Mouse (Mus musculus): ENCODE data around the gene Olfr1167. TPM values are rescaled to one million over a fixed set of nuclear protein-coding genes. Genes with fewer than 3 reads are reported as not detected.
"Not testable (repeated sequence)": the region's sequence is repeated elsewhere in the genome, so short reads cannot be mapped to it uniquely, and the experiment has no call there.

Olfr1167 gene
- polyA plus RNA-seq (2012; rRNA removed) (not detected in 2 replicates), polyA plus RNA-seq (2014; fragmentation: Nextera tagmentation; extraction: Ambion mirVana) (not detected in 2 replicates)

GRCm38 (mm10) chr2:88155093-88155492 lies at the start of gene Olfr1167:
Gene Olfr1167, minus strand, starts transcription at chr2:88155193.
- H3K27me3 ChIP-seq (ENCODE audit: control insufficient read depth, insufficient read depth, low read length); H3K9ac ChIP-seq (ENCODE audit: low read depth, low read length, severe bottlenecking); H3K27ac ChIP-seq (replicated peaks; ENCODE audit: low read depth, low read length); ATAC-seq (ENCODE audit: low FRiP score, low read depth); H3K4me2 ChIP-seq (replicated peaks; ENCODE audit: low read depth, low read length, severe bottlenecking); H3K36me3 ChIP-seq (ENCODE audit: control insufficient read depth, insufficient read depth, low read length); DNase-seq (ENCODE audit: low spot score); H3K4me1 ChIP-seq (ENCODE audit: control insufficient read depth, insufficient read depth, low read length); H3K9me3 ChIP-seq (ENCODE audit: control insufficient read depth, low read length); H3K4me3 ChIP-seq (replicated peaks; ENCODE audit: low read length): not testable (repeated sequence)
- 90% methylated on average over 1 of the region's 1 CpGs for WGBS

- no peak within 1 kb of the TSS for H3K4me2 ChIP-seq (replicated peaks; ENCODE audit: low read depth, low read length, severe bottlenecking)
- DNase-seq (ENCODE audit: low spot score) = no peak
- WGBS = 84% methylated on average over 2 of the region's 2 CpGs
- no peaks in the 10 kb centered on the region for H3K27me3 ChIP-seq (ENCODE audit: control insufficient read depth, insufficient read depth, low read length)
- H3K4me3 ChIP-seq (replicated peaks; ENCODE audit: low read length) = no peak within 1 kb of the TSS
- H3K4me1 ChIP-seq (ENCODE audit: control insufficient read depth, insufficient read depth, low read length) = no peaks in the 10 kb centered on the region
- no peaks in the 10 kb centered on the region for H3K36me3 ChIP-seq (ENCODE audit: control insufficient read depth, insufficient read depth, low read length)
- no peaks in the 10 kb centered on the region for H3K9me3 ChIP-seq (ENCODE audit: control insufficient read depth, low read length)
- H3K27ac ChIP-seq (replicated peaks; ENCODE audit: low read depth, low read length) = no peak within 1 kb of the TSS
- ATAC-seq (ENCODE audit: low FRiP score, low read depth) = no peak
- TF ChIP-seq POLR2A (IDR thresholded peaks at IDR 0.05; ENCODE audit: borderline replicate concordance, extremely low read depth, insufficient read depth, insufficient read length) = no peak
- no peak within 1 kb of the TSS for H3K9ac ChIP-seq (ENCODE audit: low read depth, low read length, severe bottlenecking)
Observed at GRCm38 (mm10) chr2:88181580-88181979, 26.6 kb upstream of the Olfr1167 start, which contains the start of gene Olfr1168. Gene Olfr1168, plus strand, starts transcription at chr2:88181880.

- Histone ChIP-seq H3K27ac (replicated peaks; ENCODE audit: low read depth, low read length) (no peak within 1 kb of the TSS), H3K27me3 (ENCODE audit: control insufficient read depth, insufficient read depth, low read length) (no peaks in the 10 kb centered on the region), H3K4me1 (ENCODE audit: control insufficient read depth, insufficient read depth, low read length) (no peaks in the 10 kb centered on the region), H3K9ac (ENCODE audit: low read depth, low read length, severe bottlenecking) (no peak within 1 kb of the TSS), H3K9me3 (ENCODE audit: control insufficient read depth, low read length) (no peaks in the 10 kb centered on the region), H3K4me3 (replicated peaks; ENCODE audit: low read length) (no peak within 1 kb of the TSS), H3K4me2 (replicated peaks; ENCODE audit: low read depth, low read length, severe bottlenecking) (no peak within 1 kb of the TSS), H3K36me3 (ENCODE audit: control insufficient read depth, insufficient read depth, low read length) (no peaks in the 10 kb centered on the region)
- ATAC-seq (ENCODE audit: low FRiP score, low read depth) (no peak), DNase-seq (ENCODE audit: low spot score) (no peak)
- 95% methylated on average over 1 of the region's 1 CpGs for WGBS
- no peak for TF ChIP-seq POLR2A (IDR thresholded peaks at IDR 0.05; ENCODE audit: borderline replicate concordance, extremely low read depth, insufficient read depth, insufficient read length)
Observed at GRCm38 (mm10) chr2:88128172-88128571, 26.8 kb downstream of the Olfr1167 start, which contains the start of gene Olfr1166. Gene Olfr1166, minus strand, starts transcription at chr2:88128272.

Other genes starting within 250 kb of the Olfr1167 start
- gene Olfr1155, start 210.1 kb downstream of the Olfr1167 start, polyA plus RNA-seq (2012; rRNA removed) = not detected in 2 replicates
- gene Olfr1155, start 210.1 kb downstream of the Olfr1167 start, polyA plus RNA-seq (2014; fragmentation: Nextera tagmentation; extraction: Ambion mirVana) = not detected in 2 replicates
- gene Olfr1156, start 202.1 kb downstream of the Olfr1167 start, polyA plus RNA-seq (2012; rRNA removed) = not detected in 2 replicates
- not detected in 2 replicates for gene Olfr1156, start 202.1 kb downstream of the Olfr1167 start, polyA plus RNA-seq (2014; fragmentation: Nextera tagmentation; extraction: Ambion mirVana)
- gene Olfr1157, start 186.9 kb downstream of the Olfr1167 start, polyA plus RNA-seq (2012; rRNA removed) = not detected in 2 replicates
- gene Olfr1157, start 186.9 kb downstream of the Olfr1167 start, polyA plus RNA-seq (2014; fragmentation: Nextera tagmentation; extraction: Ambion mirVana) = not detected in 2 replicates
- not detected in 2 replicates for gene Olfr74, start 180.5 kb downstream of the Olfr1167 start, polyA plus RNA-seq (2012; rRNA removed)
- gene Olfr74, start 180.5 kb downstream of the Olfr1167 start, polyA plus RNA-seq (2014; fragmentation: Nextera tagmentation; extraction: Ambion mirVana) = not detected in 2 replicates
- gene Olfr1158, start 165.1 kb downstream of the Olfr1167 start, polyA plus RNA-seq (2012; rRNA removed) = not detected in 2 replicates
- not detected in 2 replicates for gene Olfr1158, start 165.1 kb downstream of the Olfr1167 start, polyA plus RNA-seq (2014; fragmentation: Nextera tagmentation; extraction: Ambion mirVana)
- not detected in 2 replicates for gene Olfr1160, start 146.9 kb downstream of the Olfr1167 start, polyA plus RNA-seq (2012; rRNA removed)
- not detected in 2 replicates for gene Olfr1160, start 146.9 kb downstream of the Olfr1167 start, polyA plus RNA-seq (2014; fragmentation: Nextera tagmentation; extraction: Ambion mirVana)
- gene Olfr1161, start 132.4 kb downstream of the Olfr1167 start, polyA plus RNA-seq (2012; rRNA removed) = not detected in 2 replicates
- gene Olfr1161, start 132.4 kb downstream of the Olfr1167 start, polyA plus RNA-seq (2014; fragmentation: Nextera tagmentation; extraction: Ambion mirVana) = not detected in 2 replicates
- gene Olfr73, start 117.5 kb downstream of the Olfr1167 start, polyA plus RNA-seq (2012; rRNA removed) = not detected in 2 replicates
- not detected in 2 replicates for gene Olfr73, start 117.5 kb downstream of the Olfr1167 start, polyA plus RNA-seq (2014; fragmentation: Nextera tagmentation; extraction: Ambion mirVana)
- gene Olfr1162, start 104.1 kb downstream of the Olfr1167 start, polyA plus RNA-seq (2012; rRNA removed) = not detected in 2 replicates
- not detected in 2 replicates for gene Olfr1162, start 104.1 kb downstream of the Olfr1167 start, polyA plus RNA-seq (2014; fragmentation: Nextera tagmentation; extraction: Ambion mirVana)
- not detected in 2 replicates for gene Olfr1163, start 83.4 kb downstream of the Olfr1167 start, polyA plus RNA-seq (2012; rRNA removed)
- not detected in 2 replicates for gene Olfr1163, start 83.4 kb downstream of the Olfr1167 start, polyA plus RNA-seq (2014; fragmentation: Nextera tagmentation; extraction: Ambion mirVana)
- gene Olfr1164, start 61.2 kb downstream of the Olfr1167 start, polyA plus RNA-seq (2012; rRNA removed) = not detected in 2 replicates
- gene Olfr1164, start 61.2 kb downstream of the Olfr1167 start, polyA plus RNA-seq (2014; fragmentation: Nextera tagmentation; extraction: Ambion mirVana) = not detected in 2 replicates
- not detected in 2 replicates for gene Olfr1166, start 26.9 kb downstream of the Olfr1167 start, polyA plus RNA-seq (2012; rRNA removed)
- gene Olfr1166, start 26.9 kb downstream of the Olfr1167 start, polyA plus RNA-seq (2014; fragmentation: Nextera tagmentation; extraction: Ambion mirVana) = not detected in 2 replicates
- gene Olfr1168, start 26.7 kb upstream of the Olfr1167 start, polyA plus RNA-seq (2012; rRNA removed) = not detected in 2 replicates
- not detected in 2 replicates for gene Olfr1168, start 26.7 kb upstream of the Olfr1167 start, polyA plus RNA-seq (2014; fragmentation: Nextera tagmentation; extraction: Ambion mirVana)
- not detected in 2 replicates for gene Olfr1170, start 73.1 kb upstream of the Olfr1167 start, polyA plus RNA-seq (2012; rRNA removed)
- not detected in 2 replicates for gene Olfr1170, start 73.1 kb upstream of the Olfr1167 start, polyA plus RNA-seq (2014; fragmentation: Nextera tagmentation; extraction: Ambion mirVana)
- gene Olfr1173, start 124.7 kb upstream of the Olfr1167 start, polyA plus RNA-seq (2012; rRNA removed) = not detected in 2 replicates
- gene Olfr1173, start 124.7 kb upstream of the Olfr1167 start, polyA plus RNA-seq (2014; fragmentation: Nextera tagmentation; extraction: Ambion mirVana) = not detected in 2 replicates
- gene Olfr1174-ps, start 159.9 kb upstream of the Olfr1167 start, polyA plus RNA-seq (2012; rRNA removed) = not detected in 2 replicates
- not detected in 2 replicates for gene Olfr1174-ps, start 159.9 kb upstream of the Olfr1167 start, polyA plus RNA-seq (2014; fragmentation: Nextera tagmentation; extraction: Ambion mirVana)
- not detected in 2 replicates for gene Olfr1175-ps, start 172.0 kb upstream of the Olfr1167 start, polyA plus RNA-seq (2012; rRNA removed)
- gene Olfr1175-ps, start 172.0 kb upstream of the Olfr1167 start, polyA plus RNA-seq (2014; fragmentation: Nextera tagmentation; extraction: Ambion mirVana) = not detected in 2 replicates
- gene Olfr1176, start 181.5 kb upstream of the Olfr1167 start, polyA plus RNA-seq (2012; rRNA removed) = not detected in 2 replicates
- not detected in 2 replicates for gene Olfr1176, start 181.5 kb upstream of the Olfr1167 start, polyA plus RNA-seq (2014; fragmentation: Nextera tagmentation; extraction: Ambion mirVana)
- not detected in 2 replicates for gene Olfr1177-ps, start 191.3 kb upstream of the Olfr1167 start, polyA plus RNA-seq (2012; rRNA removed)
- gene Olfr1177-ps, start 191.3 kb upstream of the Olfr1167 start, polyA plus RNA-seq (2014; fragmentation: Nextera tagmentation; extraction: Ambion mirVana) = not detected in 2 replicates
- 0.08 TPM in 1 of 2 replicates, not detected in the other for gene Olfr1178, start 231.9 kb upstream of the Olfr1167 start, polyA plus RNA-seq (2012; rRNA removed)
- gene Olfr1178, start 231.9 kb upstream of the Olfr1167 start, polyA plus RNA-seq (2014; fragmentation: Nextera tagmentation; extraction: Ambion mirVana) = not detected in 2 replicates